Mouse (Mus musculus) right cerebral cortex, adult 18-20 months (tissue): Measurements from ENCODE around the gene Fam129a.

Experiments
- DNase-seq: peaks from one replicate; pipeline ENCODE4 v3.0.0; 2022; ENCODE audit warnings: mixed read lengths

The Fam129a gene

DNA sequence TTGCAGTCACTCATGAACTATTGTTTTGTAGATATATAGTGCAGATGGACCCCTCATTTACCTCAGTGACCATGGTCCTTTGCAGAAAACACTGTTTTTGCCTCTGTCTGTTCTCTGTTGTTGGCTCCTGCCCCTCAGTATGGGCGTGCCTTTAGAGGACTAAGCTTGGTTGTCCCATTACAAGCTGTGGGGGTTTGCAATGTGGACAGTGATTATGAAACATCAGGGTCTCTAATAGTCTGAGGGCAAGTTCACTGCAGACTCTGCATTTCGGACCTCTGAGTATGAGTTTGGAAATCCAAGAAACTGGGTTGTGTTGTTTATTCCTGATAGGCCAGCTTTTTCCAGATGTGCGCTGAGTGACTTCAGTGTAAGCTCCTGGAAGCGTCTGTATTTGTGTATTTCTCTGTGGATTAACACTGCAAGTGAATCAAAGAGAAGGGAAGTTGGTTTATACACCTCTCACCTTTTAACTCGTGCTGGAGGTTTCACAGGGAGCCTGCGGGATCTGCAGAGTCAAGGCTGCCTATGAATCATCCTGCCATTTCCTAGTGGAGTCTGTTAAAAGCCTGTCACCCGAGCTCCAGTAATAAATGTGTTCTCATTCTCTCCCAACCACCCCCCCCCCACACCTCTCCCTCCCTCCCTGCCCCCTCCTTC lies 58.7 kb downstream of the Fam129a start:
- no peak for DNase-seq

DNA sequence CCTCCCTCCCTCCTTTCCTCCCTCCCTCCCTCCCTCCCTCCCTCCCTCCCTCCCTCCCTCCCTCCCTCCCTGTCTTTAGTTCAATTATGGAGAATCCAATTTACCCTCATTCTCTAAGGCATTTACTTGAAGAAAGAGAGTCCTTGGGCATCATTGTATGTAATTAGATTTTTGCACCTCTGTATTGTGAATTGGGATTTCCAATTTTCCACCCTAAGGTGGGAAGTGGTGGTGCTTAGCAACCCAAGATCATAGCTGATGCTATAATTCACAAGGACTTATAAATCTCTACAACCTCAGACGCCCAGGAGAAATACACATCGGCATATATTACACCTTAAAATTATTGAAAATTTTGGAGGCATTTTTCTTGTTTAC lies 59.3 kb downstream of the Fam129a start:
- no peak for DNase-seq

DNA sequence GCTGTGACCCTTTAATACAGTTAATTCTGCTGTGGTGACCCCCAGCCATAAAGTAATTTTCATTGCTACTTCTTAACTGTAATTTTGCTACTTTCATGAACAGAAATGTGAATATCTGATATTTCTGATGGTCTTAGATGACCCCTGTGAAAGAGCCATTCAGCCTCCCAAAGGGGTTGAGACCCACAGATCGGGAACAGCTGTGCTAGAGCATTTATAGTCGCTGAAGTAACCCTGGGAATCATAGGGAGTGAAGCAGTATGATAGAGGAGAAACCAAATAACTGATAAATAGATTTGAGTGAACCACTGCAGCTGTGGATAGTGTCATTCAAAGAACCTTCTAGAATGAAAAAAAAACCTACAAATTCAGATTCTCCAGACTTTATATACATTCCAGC lies 60.1 kb downstream of the Fam129a start:
- DNase-seq = no peak

DNA sequence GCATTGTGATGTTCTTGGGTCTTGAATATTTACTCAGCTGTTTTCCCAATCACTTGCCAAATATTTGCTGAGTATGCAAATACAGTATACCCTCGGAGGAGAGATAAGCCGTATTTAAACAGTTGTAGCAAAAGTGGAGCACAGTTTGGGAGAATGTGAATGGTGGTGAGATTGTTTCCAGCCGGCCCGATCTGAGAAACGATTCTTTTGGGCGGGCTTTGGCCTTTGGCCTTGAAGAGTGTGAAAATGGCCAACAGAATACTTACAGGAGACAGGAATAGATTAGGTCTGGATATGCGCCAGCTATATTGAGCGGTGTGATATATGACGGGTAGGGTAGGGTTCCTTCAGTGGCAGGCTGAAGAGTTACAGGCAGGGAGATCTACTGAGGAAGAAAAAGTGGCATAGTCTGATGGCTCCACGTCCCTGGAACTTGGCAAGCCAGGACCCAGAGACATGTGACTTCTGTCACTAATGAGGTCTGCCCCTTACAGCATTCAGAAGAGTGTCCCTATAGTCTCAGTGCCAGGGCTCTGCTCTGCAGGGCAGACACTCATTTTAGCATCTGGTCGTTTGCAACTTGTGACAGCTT lies 60.8 kb downstream of the Fam129a start:
- DNase-seq = no peak

DNA sequence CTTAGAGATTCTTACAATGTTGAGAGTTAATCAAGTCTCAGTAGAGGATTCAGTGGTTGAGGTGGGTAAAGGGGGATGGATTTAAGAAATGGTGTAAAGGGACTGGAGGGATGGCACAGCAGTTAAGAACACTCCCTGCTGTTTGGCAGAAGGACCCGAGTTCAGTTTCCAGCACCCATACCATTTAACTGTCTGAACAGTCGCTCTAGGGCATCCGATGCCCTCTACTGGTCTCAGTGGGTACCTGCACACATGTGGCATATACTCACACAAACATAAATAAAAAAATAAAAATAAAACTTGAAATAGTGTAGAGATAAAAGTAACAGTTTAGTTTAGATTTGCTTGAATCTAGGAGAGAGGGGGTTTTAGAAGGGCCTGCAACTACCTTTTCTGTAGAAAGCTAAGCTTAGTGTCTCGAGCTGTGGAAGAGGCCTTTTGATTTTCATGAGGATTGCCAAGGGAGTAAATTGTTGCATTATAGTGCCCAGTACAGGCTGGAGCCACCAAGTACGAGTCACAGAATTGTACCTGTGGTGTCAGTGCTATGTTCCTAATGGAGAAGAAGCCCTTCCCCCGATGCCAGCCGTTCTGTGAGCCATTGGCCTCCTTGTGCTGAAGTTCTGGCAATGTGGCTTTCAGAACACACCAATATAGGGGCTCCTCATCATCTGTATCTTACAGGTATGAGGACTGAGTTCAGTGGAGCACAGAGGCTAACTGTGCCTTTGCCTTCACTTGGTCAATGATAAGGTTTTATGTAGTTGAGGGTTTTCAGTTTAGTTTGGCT lies 61.8 kb downstream of the Fam129a start:
- DNase-seq = no peak

DNA sequence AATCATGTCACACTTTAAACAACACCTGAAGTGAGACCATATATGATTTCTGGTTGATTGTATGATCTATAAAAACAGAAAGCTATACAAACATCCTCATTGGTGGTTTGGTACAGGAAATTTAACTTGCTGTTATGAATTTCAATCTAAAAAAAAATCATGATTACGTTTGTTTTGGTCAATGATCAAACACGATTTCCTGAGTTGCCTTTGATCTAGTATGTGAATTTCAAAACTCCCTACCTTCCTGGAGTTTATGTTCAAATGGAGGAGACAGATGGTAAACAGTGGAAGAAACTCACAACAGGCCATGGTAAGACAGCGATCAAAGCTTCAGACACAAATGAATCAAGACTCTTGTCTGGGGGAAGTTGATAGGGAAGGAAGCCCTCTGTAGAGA lies 65.7 kb downstream of the Fam129a start:
- DNase-seq = no peak

DNA sequence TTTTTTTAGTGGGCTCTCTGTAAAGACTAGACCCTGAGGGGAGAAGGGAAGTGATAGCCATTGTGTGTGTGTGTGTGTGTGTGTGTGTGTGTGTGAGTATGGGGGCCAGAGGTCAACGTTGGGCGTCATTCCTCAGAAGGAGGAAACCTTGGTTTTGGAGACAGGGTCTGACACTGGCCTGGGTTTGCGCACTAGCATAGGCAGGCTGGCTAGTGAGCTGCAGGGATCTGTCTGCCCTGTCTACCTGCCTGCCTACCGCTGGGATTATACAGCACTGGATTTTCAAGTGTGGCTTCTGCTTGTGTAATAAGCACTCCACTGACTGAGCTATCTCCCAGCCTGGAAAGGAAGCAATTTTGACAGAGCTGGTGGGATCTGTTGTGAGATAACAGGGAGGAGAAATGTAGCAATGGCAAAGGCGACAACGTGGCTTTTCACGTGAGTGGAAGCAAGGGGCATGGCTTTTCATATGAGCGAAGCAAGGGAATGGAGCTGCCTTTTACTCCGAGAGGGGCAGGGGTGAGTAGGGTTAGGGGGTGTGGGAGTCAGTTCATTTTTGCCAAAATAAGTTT lies 66.5 kb downstream of the Fam129a start:
- no peak for DNase-seq

DNA sequence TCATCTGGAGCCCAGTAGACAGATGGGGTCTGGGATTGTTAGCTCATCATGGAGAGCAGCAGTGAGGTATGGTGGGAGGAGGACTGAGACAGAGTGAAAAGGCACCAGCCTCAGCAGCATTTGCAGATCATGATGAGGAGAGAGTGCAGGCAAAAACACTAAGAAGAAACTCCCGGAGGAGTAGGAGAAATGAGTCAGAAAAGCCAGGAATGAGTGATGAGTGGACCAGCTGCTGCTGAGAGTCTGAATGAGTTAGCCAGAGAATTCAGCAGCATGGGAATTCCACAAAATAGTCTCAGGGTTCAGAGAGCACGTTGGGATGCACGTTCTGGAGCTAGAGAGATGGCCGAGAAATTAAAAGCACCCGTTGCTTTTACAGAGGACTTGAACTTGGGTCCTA lies 67.4 kb downstream of the Fam129a start:
- DNase-seq = no peak

DNA sequence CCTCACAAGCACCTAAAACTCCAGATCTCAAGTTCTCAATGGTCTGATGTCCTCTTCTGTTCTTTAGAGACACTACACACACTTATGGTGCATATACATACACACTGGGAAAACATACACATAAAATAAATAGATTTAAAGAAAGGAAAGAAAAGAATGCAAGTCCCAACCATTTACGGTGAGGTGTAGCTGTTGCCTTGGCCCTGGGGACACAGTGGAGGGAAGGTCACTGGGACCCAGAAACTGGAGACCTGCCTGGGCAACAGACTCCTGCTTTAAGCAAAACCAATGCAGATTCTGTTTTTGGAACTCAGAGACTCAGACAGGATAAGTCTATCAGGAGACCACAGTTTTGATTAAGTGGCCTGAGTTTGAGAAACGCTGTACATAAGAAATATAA lies 67.8 kb downstream of the Fam129a start:
- no peak for DNase-seq

DNA sequence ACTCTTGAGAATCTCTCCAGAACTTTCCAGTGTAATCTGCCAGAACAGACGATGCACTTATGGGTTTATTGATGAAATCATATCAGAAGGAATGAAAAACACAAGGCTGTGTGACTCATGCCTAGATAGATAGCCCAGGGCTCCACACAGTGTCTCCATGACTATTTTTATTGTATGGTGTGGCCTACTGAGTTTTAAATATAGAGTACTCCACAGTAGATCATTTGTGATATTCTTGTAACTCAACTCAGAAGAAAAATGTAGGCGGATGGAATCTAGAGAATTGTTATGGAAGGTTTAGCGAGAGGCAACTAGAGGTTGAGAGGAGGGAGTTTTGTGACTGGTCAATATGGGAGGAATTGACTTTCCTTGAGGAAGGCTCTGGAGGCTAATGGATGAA lies 75.4 kb downstream of the Fam129a start:
- DNase-seq = no peak

DNA sequence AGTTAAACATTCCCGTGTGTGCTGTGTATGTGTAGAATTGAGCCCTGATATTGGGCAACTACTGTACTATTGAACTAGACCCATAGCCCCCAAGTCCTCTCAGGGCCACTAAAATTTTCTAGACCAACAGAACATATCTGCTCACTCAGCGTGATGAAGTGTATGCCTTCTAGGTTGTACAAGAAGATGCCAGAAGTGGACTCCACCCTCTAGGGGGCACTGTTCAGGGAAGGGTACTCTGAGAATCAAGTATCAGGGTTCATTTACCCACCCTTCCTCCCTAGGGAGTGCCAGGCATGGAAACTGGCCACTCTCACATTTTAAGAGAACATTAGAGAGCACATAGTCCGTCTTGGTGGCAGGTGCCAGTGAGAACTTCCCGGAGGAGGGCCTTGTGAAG lies 77.1 kb downstream of the Fam129a start:
- no peak for DNase-seq

DNA sequence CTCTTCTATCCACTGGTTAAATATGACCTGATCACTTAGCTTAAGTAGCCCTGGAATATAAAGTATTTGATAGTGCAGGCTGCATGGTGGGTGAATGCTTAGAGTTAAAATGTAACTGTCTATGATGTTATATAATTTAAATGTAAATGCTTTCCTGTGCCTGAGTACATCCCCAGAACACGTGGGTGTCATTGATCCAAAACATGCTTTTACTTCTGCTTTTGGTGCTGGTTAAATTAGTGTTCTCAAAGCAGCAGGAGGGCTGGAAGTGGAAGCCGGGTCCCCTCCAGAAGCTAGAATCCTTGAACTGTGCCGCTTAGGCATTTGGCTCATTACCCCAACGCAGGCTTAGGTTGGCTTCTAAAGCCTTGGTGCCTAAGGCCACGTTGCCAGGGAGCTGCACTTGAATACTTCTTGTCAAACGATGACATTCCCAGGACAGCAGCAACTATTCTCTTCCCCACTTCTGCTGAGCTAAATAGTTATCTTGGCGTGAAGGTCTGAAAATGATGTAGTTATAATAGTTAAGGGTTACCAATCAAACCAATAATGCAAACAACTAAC lies 86.1 kb downstream of the Fam129a start:
- no peak for DNase-seq

DNA sequence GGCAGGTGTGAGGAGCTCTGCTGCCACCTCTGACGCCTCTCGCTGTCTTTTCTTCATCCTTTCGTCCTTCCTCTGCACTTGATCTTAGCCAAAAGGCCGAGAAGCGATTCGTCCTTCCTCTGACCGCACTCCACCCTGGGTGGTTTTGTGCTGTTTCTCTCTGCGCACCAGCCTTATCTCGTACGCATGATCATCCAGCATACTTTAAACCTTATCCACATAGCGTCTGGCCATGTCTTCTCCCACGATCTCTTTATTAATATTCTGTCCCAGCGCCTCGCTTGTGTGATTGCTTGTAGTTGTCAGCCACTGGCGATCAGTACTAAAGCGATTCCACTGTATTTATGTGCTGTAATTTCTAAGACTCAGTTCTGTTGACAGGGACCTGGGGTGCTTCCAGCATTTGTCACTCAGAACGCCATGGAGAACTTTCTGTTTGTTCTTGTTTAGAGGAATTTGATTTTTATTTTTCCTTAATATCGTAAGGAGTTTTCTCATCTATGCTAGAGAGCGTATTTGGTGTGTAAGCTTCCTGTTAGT lies 87.4 kb downstream of the Fam129a start:
- DNase-seq = no peak

DNA sequence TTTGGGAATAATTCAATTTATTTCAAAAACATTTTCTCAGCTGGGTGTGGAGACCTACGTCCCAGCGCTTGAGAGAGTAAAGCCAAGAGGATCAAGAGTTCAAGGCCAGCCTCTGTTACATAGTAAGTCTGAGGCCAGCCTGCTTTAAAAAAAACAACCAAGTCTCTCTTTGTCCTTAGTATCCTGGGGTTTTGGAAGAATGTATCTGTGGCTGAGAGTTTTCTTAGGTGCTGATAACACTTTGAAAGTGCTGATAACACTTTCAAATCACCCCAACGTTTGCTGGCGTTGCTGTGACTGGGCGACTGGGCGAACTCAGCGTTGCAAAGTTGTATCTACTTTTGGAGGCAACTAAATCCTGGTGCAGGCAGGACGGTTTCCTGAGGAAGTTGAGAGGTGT lies 88.7 kb downstream of the Fam129a start:
- no peak for DNase-seq

DNA sequence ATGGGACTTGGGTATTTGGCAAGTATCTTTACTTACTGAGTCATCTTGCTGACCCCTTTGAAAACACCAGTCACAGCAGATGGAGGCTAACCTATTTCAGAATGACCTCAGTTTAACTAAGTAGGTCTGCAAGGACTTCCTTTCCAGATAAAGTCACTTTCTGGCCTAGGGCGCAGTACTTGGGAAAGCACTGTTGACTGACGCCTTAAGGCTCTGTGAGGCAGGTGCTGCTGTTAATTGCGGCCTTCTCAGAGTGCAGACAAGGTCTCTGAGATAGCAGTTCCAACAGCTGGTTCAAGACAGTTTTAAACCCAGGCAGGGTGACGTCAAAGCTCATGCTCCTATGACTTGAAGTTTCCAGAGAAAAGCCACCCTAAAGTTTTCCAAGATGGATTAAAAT lies 89.3 kb downstream of the Fam129a start:
- DNase-seq = no peak

DNA sequence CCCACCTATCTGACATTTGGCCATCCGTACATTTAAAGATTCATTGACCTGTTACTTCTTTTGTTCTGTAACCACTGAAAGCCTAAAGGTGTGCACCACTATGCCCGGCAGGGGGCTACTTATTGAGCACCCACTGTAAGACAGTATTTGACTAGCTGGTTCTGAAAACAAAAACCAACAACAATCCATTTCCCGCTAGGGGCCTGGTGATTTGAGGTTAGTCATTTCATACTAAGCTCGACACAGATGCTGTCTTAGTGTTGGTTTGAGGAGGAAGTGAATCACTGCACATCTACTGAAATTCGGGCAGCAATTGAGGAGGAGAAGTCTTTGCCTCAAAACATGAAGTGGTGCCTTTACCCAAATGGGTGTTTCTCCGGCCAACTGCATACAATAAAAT lies 89.9 kb downstream of the Fam129a start:
- DNase-seq = no peak

DNA sequence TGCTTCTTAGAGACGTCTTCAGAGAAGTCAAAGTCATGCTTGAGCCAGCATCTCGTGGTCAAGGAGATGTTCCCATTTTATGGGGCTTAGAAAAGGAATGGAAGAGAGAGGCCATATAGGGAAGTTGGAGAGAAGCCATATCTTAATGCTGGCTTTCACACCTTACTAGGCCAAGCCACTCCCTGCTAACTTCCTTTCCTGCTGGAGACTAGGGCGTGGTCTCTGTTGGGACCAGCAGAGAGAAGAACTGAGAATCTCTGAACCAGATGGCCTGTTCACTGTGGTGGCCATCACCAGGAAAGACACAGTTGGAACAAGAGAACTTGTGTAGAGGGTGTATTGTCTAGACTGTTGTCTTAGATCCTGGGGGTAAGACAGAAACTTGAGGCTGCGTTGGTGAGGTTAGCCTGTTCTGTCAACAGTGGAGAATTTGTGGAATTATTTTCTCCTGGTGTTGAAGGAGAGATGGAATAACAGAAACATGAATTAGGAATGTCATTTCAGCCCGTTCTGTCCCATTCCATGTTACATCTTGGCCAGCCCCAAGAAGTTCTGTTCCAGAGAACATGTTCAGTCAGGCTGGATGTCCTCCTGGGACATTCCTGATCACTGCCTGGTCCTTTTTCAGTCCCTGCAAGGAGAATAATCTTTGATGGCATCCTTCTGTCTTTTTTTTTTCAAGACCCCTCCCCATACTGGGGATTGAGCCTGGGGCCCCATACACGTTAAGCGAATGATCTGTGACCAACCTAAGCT lies 90.9 kb downstream of the Fam129a start:
- DNase-seq = no peak

DNA sequence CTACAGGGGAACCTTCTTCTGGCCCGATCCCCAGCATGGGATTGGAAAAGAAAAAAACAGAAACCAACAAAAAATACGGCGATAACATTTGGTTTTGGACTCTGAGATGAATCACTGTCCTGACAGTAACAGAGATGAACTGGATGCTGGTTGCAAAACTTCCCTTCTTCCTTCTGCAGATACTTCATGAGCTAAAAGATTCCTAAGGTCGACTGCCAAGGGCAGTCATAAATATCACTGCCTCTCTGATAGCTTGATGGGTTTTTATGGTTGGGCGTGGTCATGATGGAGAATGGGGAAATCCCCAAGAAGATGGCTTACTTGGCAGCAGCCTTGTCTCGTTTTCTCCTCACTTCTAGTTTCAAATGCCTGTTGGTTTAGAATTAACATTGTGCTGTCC lies 92.0 kb downstream of the Fam129a start:
- DNase-seq = no peak

DNA sequence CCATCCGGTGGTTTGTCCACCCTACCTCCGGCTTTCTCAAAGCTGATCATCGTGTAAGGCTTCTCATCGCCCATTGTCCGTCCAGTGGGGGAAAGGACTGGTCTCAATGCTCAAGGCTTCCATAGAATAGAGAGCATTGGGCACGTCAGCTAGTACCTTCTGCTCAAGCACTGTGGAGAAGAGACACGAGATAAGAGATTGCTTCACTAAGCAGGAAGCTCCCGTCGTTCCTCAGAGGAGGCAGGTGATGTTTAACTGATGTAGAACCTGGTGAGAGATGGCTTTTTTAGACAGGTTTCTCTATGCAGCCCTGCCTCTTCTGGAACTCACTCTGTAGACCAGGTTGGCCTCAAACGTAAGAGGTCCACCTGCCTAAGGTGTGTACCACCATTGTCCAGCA lies 93.4 kb downstream of the Fam129a start:
- no peak for DNase-seq

DNA sequence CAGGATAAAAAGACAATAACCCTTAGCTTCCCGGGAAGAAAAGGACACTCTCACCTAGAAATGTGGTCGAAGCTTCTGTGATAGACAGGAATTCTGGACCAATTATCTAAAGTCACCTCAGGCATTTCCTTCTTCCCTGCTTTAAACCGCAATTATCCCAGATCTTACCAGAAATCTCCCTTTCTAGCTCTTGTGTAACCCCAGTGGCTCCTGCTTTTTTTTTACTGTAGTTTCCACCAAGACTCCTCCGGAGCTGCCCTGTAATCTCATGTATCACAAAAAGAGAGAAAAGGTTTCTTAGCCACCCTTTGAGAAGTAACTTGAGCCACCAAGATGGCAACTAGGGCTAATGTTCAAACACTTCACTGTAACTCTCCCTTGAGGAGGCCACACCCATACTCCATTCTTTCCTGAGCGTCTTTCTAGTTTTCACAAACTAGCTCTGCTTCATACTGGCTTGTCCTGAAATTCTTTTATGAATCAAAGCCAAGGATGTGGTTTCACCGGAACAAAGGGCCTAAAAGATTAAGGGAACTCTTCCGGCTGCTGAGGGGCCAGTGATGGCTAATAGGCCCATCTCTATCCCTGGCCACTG lies 93.9 kb downstream of the Fam129a start:
- DNase-seq = no peak

DNA sequence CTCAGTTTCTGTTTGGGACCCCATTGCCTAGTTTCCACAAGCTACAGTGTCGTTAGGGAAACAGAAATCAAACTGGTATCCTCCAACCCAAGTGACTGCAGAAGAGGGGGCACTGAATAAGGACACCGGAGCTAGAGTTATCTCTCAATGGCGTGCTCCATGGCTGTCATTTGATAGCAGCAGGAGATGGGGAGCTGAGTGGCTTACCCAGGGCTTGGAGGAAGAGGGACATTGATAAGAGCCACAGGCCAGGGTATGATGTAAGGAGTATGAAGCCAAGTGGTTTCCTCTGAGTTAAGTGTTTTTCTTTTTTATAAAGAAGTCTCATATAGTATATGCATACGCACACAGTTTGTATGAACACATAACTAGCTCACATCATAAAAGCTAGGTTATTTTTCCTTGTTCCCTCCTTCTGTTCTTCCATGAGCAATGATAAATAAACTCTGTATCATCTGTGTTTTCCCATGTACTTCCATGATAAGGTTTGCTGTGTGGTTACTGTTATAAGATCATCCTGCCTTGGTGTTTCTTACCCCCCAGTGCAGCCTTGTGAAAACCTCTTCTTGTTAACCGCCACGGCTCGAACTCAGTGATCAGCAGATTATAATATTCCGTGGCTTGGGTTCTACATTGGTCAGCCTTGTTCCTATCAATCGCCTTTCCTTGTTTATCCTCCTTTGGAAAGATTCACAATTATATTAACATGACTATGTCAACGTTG lies 96.5 kb downstream of the Fam129a start:
- DNase-seq = no peak
